Mouse (Mus musculus) left cerebral cortex, postnatal 10 days (tissue): Measurements from ENCODE around the gene Ifitm2. TPM values are rescaled to one million over a fixed set of nuclear protein-coding genes. Genes with fewer than 3 reads are reported as not detected.
A peak's percentile ranks its signal among the peaks of the same experiment; 100 is the strongest.

ENCODE experiments used
- DNase-seq, 2 experiments: peaks; one replicate each; pipeline ENCODE4 v3.0.0; 2021 to 2022; ENCODE audit warnings: low spot score in 2 of 2, mixed read lengths in 1 of 2; ENCODE audit errors: extremely low spot score in 1 of 2
- intact Hi-C: fragments of 180-260 bp; cut with DNase I; formaldehyde crosslinking; loops from one replicate; pipeline ENCODE4 v1.15.1; 2025
- total RNA-seq, 2 experiments: library from RNA; stranded (reverse); gene quantifications; 2 replicates each; pipeline ENCODE4 v1.2.3; 2021

Ifitm2 gene
- total RNA-seq, 2 experiments from 2014 or later: 18.0 to 20.0 TPM

- no peak for DNase-seq
- intact Hi-C loops: no loop called here
Measured at GRCm38 (mm10) chr7:140919911-140920310, 35.9 kb downstream of the Ifitm2 start.

DNA sequence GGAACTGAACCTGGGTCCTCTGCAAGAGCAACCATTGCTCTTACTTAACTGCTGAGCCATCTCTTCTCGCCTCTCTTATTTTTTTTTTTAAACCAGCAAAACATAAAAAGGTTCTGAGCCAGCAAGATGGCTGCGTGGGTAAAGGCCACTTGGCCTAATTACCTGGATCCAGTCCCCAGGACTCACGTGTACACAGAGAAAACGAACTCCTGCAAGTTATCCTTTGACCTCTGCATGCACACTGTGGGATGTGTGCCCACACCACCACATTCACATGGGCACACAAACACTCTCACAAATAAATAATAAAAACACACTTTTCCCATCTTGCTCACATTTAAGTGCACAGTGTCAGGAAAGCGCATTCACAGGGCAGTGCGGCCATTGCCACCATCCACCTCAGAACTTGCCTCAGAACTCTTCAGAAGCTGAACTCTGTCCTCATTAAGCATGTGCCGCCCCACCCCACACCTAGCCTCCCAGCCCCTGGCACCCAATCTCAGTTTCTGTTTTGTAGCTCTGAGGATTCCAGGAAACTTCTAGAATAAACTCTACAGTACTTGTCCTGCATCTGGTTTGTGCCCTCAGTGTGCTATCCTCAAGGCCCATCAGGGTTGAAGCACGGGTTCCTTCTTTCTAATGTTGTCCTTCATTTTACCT lies 41.6 kb downstream of the Ifitm2 start:
- DNase-seq: no peak
- intact Hi-C loops: no loop called here

DNA sequence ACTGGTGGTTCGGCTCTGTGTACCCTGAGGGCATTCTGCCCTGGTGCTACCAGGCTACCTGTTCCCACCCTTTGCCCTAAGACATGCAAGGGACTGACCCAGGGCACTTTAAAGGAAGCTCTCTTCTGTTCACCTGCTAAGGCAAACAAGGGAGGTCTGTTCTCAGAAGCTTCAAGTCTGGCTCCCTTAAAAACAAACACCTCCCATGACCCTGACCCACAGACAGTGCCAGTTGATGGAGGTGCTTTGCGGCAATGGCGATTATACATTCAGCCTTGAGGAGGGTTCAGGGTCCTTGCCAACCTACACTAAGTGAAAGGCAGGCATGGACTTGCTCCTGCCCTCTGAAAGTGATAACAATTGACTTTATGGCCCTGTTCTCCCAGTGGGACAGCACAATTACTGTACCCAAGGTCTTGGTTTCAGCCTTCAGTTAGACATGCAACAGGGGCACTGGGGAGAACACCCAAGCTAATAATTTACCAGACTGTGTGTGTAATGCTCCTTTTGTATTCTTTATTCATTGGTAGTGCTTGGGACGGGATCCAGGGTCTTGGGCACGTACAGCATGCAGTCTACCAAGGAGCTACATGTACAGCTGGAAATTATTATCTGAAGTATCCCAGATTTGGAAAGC lies 42.8 kb downstream of the Ifitm2 start:
- intact Hi-C loops: no loop called here
- no peak for DNase-seq

- intact Hi-C loops: no loop called here
- no peak for DNase-seq
Measured at GRCm38 (mm10) chr7:140912293-140912692, 43.5 kb downstream of the Ifitm2 start.

DNA sequence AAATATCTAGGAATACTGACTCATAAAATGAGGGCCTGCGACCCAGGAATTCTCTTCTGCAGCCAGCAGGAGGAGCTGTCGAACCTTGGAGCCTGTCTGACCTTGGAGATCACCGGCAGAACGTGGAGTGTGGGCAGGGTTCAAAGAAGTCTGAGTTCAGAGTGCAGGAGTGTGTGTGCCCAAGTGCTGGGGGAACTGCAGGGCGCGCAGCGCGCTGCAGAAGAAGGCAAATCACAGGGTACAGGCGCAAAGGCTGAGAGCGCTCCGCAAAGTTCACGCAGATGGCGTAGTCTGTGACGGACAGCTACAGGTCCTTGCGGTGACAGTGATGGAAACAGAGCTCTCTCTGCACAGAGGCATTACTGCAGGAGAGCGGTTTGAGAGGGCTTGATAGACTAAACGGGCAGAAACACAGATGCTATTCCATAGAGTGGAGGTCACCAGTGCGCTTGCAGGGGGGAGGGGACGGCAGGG lies 47.1 kb downstream of the Ifitm2 start:
- peak; percentile 48 to 73 for DNase-seq
- intact Hi-C loops: loop anchor here (1.0 to 5.0 kb wide), 2 partner anchors 140 to 269 kb away; no protein-coding TSS in a partner anchor

DNA sequence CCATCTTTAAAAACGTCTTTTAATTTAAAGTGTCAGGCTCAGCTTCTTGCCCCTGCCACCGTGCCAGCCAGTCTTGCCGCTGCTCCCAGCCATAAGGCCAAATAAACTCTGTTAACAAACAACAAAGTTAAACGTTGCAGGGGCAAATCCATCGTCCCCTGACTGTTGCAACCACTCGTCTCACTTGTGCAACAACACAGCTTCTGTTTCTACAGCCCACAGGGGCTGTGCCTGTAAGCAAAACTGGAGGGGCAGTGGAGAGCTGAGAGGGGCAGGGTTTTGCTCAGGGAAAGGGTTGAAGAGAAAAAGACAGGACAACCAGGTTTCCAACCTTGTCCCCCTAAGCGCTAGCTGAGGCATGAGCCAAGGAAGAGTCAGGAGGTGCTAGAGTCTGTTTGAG lies 47.6 kb downstream of the Ifitm2 start:
- intact Hi-C loops: loop anchor here (1.0 to 5.0 kb wide), 2 partner anchors 140 to 269 kb away; no protein-coding TSS in a partner anchor
- no peak for DNase-seq

GRCm38 (mm10) chr7:140907697-140908096 lies 48.1 kb downstream of the Ifitm2 start:
- intact Hi-C loops: loop anchor here (1.0 to 5.0 kb wide), 2 partner anchors 141 to 270 kb away; no protein-coding TSS in a partner anchor

GRCm38 (mm10) chr7:140907131-140907530 lies 48.7 kb downstream of the Ifitm2 start:
- intact Hi-C loops: loop anchor here (5.0 kb wide), 1 partner anchor 270 kb away; no protein-coding TSS in a partner anchor
- no peak for DNase-seq

More at GRCm38 (mm10) chr7:140907697-140908096, 48.1 kb downstream of the Ifitm2 start:
- DNase-seq: no peak

DNA sequence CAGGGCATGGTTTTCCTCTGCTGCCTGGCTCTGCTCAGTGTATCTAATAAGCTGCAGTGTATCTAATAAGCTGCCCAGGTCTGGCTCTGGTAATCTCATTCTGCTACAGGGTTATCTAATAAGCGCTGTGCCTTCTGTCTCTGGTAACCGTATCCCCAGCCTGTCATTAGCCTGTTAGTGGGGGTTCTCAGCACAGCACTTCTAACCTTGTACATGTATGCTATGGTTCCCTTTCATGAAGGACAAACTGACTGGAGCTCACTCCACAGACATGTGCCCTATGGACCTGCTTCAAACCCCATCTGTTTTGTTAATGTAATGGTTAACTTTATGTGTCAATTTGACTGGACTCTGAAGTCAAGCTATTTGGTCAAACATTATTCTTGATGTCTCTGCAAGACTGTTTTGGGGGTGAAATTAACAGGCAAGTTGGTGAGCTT lies 50.1 kb downstream of the Ifitm2 start:
- intact Hi-C loops: loop anchor here (5.0 kb wide), 1 partner anchor 272 kb away; no protein-coding TSS in a partner anchor
- DNase-seq: no peak

Other genes starting within 250 kb of the Ifitm2 start
- gene Cyp2e1, start 192.2 kb downstream of the Ifitm2 start, total RNA-seq: not detected
- under 1 TPM in 1 of 2 experiments, not detected in 1; 0.54 TPM for gene Syce1, start 168.1 kb downstream of the Ifitm2 start, total RNA-seq
- gene Zfp941, start 133.8 kb downstream of the Ifitm2 start, total RNA-seq: 10 to 100 TPM; 13.1 to 14.4 TPM
- under 1 TPM in 1 of 2 experiments, not detected in 1; 0.69 TPM for gene Urah, start 121.0 kb downstream of the Ifitm2 start, total RNA-seq
- not detected for gene Scgb1c1, start 110.4 kb downstream of the Ifitm2 start, total RNA-seq
- gene Odf3, start 108.2 kb downstream of the Ifitm2 start, total RNA-seq: not detected
- 1 to 10 TPM in 1 of 2 experiments, under 1 TPM in 1; 0.89 to 1.1 TPM for gene Gm45785, start 99.7 kb downstream of the Ifitm2 start, total RNA-seq
- gene Ric8a, start 99.0 kb downstream of the Ifitm2 start, total RNA-seq: 10 to 100 TPM; 92.0 to 93.3 TPM
- 10 to 100 TPM; 24.4 to 25.1 TPM for gene Bet1l, start 98.4 kb downstream of the Ifitm2 start, total RNA-seq
- 100 to 1,000 TPM; 144 to 153 TPM for gene Psmd13, start 74.0 kb downstream of the Ifitm2 start, total RNA-seq
- 10 to 100 TPM; 52.5 to 53.0 TPM for gene Sirt3, start 73.7 kb downstream of the Ifitm2 start, total RNA-seq
- gene Cox8b, start 55.5 kb downstream of the Ifitm2 start, total RNA-seq: not detected
- under 1 TPM; 0.39 to 0.67 TPM for gene Nlrp6, start 35.1 kb downstream of the Ifitm2 start, total RNA-seq
- gene Pgghg, start 14.6 kb downstream of the Ifitm2 start, total RNA-seq: 1 to 10 TPM; 2.4 to 3.9 TPM
- not detected for gene Ifitm5, start 5.7 kb downstream of the Ifitm2 start, total RNA-seq
- gene Gm45717, start 50 bp downstream of the Ifitm2 start, total RNA-seq: not detected
- gene Ifitm1, start 11.2 kb upstream of the Ifitm2 start, total RNA-seq: 1 to 10 TPM; 3.2 to 3.3 TPM
- 1 to 10 TPM; 7.8 to 8.6 TPM for gene Ifitm3, start 54.8 kb upstream of the Ifitm2 start, total RNA-seq
- not detected for gene Ifitm6, start 61.9 kb upstream of the Ifitm2 start, total RNA-seq
- gene Gm17387, start 73.1 kb upstream of the Ifitm2 start, total RNA-seq: not detected
- 100 to 1,000 TPM; 107 to 110 TPM for gene B4galnt4, start 105.1 kb upstream of the Ifitm2 start, total RNA-seq
- gene Pkp3, start 122.2 kb upstream of the Ifitm2 start, total RNA-seq: not detected
- gene Sigirr, start 144.6 kb upstream of the Ifitm2 start, total RNA-seq: 1 to 10 TPM; 2.3 to 2.8 TPM
- gene Ano9, start 161.8 kb upstream of the Ifitm2 start, total RNA-seq: not detected
- 10 to 100 TPM; 48.4 to 54.0 TPM for gene Ptdss2, start 166.4 kb upstream of the Ifitm2 start, total RNA-seq
- 10 to 100 TPM; 20.8 TPM for gene Rnh1, start 216.9 kb upstream of the Ifitm2 start, total RNA-seq
- gene Hras, start 238.0 kb upstream of the Ifitm2 start, total RNA-seq: 100 to 1,000 TPM; 246 to 262 TPM
- gene Lrrc56, start 238.2 kb upstream of the Ifitm2 start, total RNA-seq: 1 to 10 TPM; 4.7 to 4.9 TPM